Mouse (Mus musculus) C2C12 (cell line): ENCODE measurements around the gene Cep44.

Source experiments
- CTCF ChIP-seq: IDR thresholded peaks from one replicate; pipeline ENCODE4 v1.5.1; 2011; ENCODE audit not compliant: control insufficient read depth, insufficient read depth, insufficient read length
- FOSL1 ChIP-seq: IDR thresholded peaks from one replicate; pipeline ENCODE4 v1.8.0; 2011; ENCODE audit warnings: mild to moderate bottlenecking, low read length; ENCODE audit not compliant: poor library complexity, insufficient read depth, severe bottlenecking
- MAX ChIP-seq: IDR thresholded peaks from one replicate; pipeline ENCODE4 v1.6.1; 2011; ENCODE audit warnings: mild to moderate bottlenecking, control low read depth
- MYOD1 ChIP-seq: IDR thresholded peaks from one replicate; pipeline ENCODE4 v1.6.1; 2011; ENCODE audit warnings: low read depth; ENCODE audit not compliant: control insufficient read depth, insufficient read length
- USF1 ChIP-seq: IDR thresholded peaks from one replicate; pipeline ENCODE4 v1.6.1; 2011; ENCODE audit warnings: low read depth, mild to moderate bottlenecking, control low read depth, moderate library complexity

GRCm38 (mm10) chr8:56564399-56565047 lies 13.7 kb upstream of the Cep44 start:
- no peak for TF ChIP-seq CTCF
- TF ChIP-seq MAX = no peak
- TF ChIP-seq FOSL1 = no peak
- TF ChIP-seq USF1 = no peak
- TF ChIP-seq MYOD1 = no peak
